11 mouse cellular contexts compared by ENCODE assay signal in genomic region chr5:105290921-105291320, GRCm38 (mm10). TPM values are rescaled to one million over a fixed set of nuclear protein-coding genes. Genes with fewer than 3 reads are reported as not detected.
"Had no signal": no experiment of that assay in that cellular context is flagged by ENCODE, and none has a peak within 500 bp of the region (broad histone marks: within the 10 kb centered on the region; RNA-seq: fewer than 3 reads in every experiment).

No protein-coding gene starts in this region.

RNA-seq across cellular contexts. Expression of gene Gm43302, which starts 2.6 kb away (rescaled TPM):
- total RNA-seq: heart, postnatal 4 days; layer of hippocampus, adult 2 months; layer of hippocampus, adult 8-10 months; layer of hippocampus, postnatal 10 days; layer of hippocampus, postnatal 14 days; layer of hippocampus, postnatal 36 days; left cerebral cortex, adult 18-20 months; left cerebral cortex, adult 2 months; left cerebral cortex, adult 8-10 months had no signal

RNA-seq across cellular contexts. Expression of gene Gbp10, which starts 51.6 kb away (rescaled TPM):
- total RNA-seq: heart, postnatal 4 days; layer of hippocampus, adult 18-20 months; layer of hippocampus, adult 2 months; layer of hippocampus, postnatal 14 days; layer of hippocampus, postnatal 25 days; layer of hippocampus, postnatal 36 days; left cerebral cortex, adult 18-20 months; left cerebral cortex, adult 2 months had no signal
